Mouse (Mus musculus) layer of hippocampus, adult 18-20 months (tissue): ENCODE results near the gene Adtrp. TPM values are rescaled to one million over a fixed set of nuclear protein-coding genes. Genes with fewer than 3 reads are reported as not detected.

Experiments used
- DNase-seq, 2 experiments: peaks; one replicate each; pipeline ENCODE4 v3.0.0; 2022; ENCODE audit warnings: low spot score in 2 of 2
- total RNA-seq, 2 experiments: library from RNA; stranded (reverse); gene quantifications; 2 replicates each; pipeline ENCODE4 v1.2.3; 2021

Adtrp gene
- total RNA-seq, 2 experiments from 2014 or later = 0.40 TPM; not detected in 1

GRCm38 (mm10) chr13:41784889-41785701, 62.4 kb downstream of the Adtrp start:
- DNase-seq = no peak

GRCm38 (mm10) chr13:41780296-41780695, 67.2 kb downstream of the Adtrp start:
- DNase-seq = no peak

DNA sequence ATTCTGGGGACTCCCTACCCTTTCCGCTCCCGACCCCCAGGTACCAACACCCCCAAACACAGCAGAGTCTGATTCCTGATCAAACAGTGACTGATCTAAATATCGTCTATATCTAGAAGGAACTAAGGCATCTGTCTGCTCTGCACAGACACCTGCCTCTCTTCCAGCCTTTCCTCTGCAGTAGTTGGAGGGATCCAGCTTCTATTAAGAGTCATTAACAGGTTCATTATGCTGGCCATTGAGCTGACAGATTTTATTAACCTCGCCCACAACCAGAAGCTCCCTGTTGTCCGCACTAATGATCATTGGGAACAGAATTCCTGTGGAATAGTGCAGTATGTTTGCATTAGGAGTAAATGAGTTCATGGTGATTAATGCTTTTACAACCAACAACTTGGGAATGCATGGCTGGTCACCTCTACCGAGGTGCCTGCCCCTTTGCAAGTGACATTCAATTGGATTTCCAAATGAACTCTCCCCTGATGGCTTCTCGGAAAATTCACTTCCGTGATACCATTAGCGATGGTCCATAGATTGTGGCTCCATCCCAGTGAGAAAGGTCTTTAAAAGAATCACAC, 67.8 kb downstream of the Adtrp start:
- no peak for DNase-seq

DNA sequence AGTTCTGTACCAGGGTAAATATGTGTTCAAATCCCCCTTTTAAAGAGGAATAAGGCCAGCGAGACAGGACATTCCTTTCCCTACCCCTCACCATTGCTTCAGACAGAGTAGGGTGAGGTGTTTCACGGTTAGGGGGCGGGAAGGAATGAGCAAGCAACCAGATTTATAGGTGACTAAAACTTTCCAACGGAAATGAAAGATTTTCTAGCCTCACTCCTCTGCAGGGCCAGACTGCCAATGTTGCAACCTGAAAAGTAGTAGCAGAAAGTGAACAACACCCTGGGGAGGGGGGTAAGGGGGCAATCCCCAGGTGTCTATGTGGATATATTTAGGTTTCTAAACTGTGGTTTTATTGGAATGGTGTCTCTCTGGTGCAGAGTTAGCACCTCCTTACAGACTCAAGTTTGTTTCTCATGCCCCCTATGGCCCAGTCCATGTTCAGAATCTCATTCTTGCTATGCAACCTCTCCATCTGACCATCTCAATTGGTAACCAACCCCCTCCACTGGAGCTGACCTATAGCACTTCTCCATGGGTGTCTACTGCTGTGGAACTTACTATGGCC, 73.6 kb downstream of the Adtrp start:
- no peak for DNase-seq

DNA sequence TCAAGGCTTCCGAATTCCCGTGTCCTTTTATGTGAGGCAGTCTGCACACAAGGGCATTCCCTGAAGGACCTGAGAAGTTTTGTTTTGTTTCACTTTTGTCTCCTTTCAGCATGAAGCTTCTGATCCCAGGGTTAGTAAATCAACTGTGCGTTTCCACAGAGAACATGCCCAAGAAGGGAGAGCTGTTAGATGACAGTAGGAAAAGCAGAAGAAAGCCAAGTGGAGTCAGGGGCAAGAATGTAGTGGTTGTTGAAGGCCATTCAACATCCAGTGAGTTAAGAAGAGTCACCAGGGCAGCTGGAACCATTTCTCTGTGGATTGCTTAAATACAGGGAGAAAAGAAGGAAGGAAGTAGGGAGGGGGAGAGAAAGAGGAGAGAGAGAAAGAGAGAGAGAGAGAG, 76.4 kb downstream of the Adtrp start:
- DNase-seq = no peak

- DNase-seq = no peak
These were observed 79.5 kb downstream of the Adtrp start for GRCm38 (mm10) chr13:41767941-41768340.

DNA sequence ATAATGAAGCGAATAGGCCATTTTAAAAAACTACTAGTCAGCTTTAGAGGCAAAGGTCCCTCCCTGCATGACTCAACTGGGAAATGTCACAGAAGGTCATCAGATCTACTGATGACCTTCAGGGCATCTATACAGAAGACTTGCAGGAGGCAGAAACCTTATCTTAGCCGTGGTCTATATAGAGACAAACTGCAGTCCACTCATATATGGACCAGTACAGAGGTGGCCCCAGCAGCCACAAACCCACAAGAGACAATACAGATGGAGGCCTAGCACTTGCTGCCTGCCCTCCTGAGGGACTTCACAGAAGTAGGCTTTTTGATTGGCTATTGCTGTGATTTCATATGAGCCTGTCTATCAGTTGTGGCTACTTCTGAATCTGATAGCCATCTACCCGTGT, 85.5 kb downstream of the Adtrp start:
- DNase-seq = no peak

- DNase-seq = no peak
These were observed 87.0 kb downstream of the Adtrp start for GRCm38 (mm10) chr13:41760484-41760883.

GRCm38 (mm10) chr13:41758550-41759465, 88.7 kb downstream of the Adtrp start:
- peak; percentile 33 to 54 for DNase-seq

GRCm38 (mm10) chr13:41753114-41753513, 94.4 kb downstream of the Adtrp start:
- DNase-seq = no peak

DNA sequence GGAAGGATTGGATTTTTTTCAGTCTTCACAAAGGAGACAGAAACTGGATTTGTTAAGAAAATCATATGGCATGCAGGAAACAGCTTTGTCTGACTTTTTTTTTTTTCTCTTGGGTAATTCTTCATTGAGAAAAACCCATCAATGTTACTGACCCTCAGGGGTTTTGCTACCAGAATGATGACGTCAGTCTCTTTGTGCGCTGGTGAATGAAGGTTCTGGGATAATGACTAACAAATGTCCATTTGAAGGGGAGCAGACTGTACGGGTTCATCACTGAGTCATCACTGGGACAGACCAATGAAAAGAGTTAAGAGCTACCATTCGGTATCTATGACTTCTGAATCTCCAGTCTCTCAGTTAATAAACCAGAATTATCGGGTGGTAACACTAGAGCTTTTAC, 97.0 kb downstream of the Adtrp start:
- no peak for DNase-seq

GRCm38 (mm10) chr13:41748866-41749265, 98.6 kb downstream of the Adtrp start:
- DNase-seq = peak; percentile 64 to 78

GRCm38 (mm10) chr13:41747691-41748090, 99.8 kb downstream of the Adtrp start:
- peak in 1 of 2 experiments; percentile 6 for DNase-seq

- peak in 1 of 2 experiments; percentile 76 for DNase-seq
These were observed 100.4 kb downstream of the Adtrp start for GRCm38 (mm10) chr13:41746971-41747615.

DNA sequence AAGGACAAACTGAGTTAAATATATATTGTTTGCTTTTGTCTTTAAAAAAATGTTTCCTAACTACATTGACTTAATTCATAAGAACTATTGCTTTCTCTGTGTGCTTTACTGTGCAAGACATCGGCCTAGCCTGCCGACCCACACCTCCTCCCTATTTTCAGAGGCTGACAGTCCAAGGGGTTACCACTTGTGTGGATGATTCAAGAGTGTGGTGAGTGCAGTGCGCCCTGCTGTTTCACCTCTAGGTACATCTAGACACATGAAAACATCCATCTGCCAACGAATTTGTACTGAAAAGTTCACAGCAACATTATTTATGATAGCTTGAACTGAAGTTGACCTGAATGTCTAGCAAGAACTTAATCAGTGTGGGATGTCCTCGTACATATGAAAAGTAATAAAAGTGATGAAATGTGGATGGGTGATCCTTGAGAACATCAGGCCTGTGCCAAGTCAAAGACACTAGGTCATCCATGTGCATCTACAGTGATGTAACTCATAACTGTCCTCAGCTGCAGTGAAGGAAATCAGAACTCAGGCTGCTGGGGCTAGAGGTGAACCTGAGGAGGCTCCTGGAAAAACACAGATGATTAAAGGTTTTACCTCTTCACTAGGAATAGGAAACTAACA, 106.9 kb downstream of the Adtrp start:
- no peak for DNase-seq

- DNase-seq = peak in 1 of 2 experiments; percentile 49
These were observed 109.7 kb downstream of the Adtrp start for GRCm38 (mm10) chr13:41737628-41738309.

- no peak for DNase-seq
These were observed 117.8 kb downstream of the Adtrp start for GRCm38 (mm10) chr13:41729660-41730059.

GRCm38 (mm10) chr13:41727803-41728202, 119.7 kb downstream of the Adtrp start:
- no peak for DNase-seq

DNA sequence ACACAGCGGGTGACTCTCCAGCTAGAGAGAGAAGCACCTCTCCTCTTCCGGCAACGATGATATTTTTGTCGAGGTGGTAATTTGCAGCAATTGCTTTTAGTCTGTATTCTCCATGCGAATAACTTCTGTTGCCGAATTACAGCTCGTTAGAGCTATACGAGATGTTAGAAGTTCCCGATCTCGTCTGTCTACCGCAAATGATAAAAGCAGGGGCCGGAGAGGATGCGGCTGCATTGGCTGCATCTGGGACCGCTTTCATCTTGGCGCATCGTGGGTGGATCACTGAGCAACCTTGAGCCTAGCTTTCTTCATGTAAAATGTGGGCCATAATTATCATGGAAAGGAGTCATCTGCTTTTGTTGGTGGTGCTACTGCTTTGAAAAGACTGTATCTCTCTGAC, 128.2 kb downstream of the Adtrp start:
- peak in 1 of 2 experiments; percentile 6 for DNase-seq

DNA sequence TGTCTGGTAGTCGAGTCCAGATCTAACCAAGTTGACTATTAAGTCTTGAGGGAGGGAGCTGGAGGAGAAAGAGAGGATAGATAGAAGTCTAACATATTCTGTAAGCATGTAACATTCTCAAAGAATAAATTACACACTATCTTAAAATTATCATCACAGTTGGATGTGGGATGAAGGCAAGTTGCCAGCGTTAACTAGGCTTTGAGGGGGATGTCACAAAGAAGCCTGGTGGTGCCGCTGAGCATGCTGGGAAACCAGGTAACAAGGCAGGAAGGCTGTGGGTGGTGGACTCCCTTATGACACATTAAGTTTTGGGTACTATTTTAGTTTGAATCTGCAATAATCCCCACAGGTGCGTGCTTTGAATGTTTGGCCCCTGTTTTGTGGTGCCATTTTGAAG, 129.4 kb downstream of the Adtrp start:
- peak; percentile 4 to 24 for DNase-seq
